Mouse (Mus musculus): ENCODE data around the gene Oprm1.

DNA sequence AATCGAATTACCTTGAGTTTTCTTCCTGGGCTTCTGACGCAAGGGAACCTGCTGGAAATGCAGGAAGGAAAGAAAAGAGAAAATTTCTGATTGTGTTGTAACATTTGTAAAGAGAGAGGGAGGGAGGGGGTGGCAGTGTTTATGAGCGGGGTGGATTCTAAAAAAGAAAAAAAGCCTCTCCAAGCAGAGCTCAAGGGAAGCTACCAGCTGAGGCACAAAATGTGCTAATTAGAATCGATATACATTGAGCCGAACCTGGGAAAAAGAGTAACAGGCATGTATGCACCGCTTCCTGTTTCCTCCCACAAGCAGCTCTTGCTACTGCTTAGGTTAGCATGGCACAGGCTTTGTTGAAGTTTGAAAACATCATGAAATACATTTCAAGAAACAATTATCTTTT lies 221.9 kb downstream of the Oprm1 start:
- TF ChIP-seq EP300 (IDR thresholded peaks at IDR 0.05; ENCODE audit: low read depth): no peak
- no peak for TF ChIP-seq CTCF (IDR thresholded peaks at IDR 0.05; ENCODE audit: low read depth)

All from heart, postnatal 0 days (tissue).